Mouse (Mus musculus) MEL (cell line): ENCODE measurements around the gene Ccdc9b. TPM values are rescaled to one million over a fixed set of nuclear protein-coding genes. Genes with fewer than 3 reads are reported as not detected.

Experiments
- DNase-seq: peaks from one replicate; pipeline ENCODE4 v3.0.0; 2011; ENCODE audit warnings: low read depth, low spot score
- H3K27ac ChIP-seq: 2 replicates; pipeline ENCODE4 v1.5.1; 2012; ENCODE audit warnings: low read depth, mild to moderate bottlenecking, control low read depth, low read length, moderate library complexity; ENCODE audit not compliant: control insufficient read depth
- H3K27me3 ChIP-seq, 2 experiments: fragments of 150-350 bp in 1 of 2; sonication (generic) in 1 of 2; 2 replicates each; pipeline ENCODE4 v1.6.1; 2012; ENCODE audit warnings: low read length in 2 of 2, mild to moderate bottlenecking in 2 of 2, improper control_type of control experiment in 1 of 2, moderate library complexity in 1 of 2; ENCODE audit not compliant: insufficient read depth in 2 of 2, control insufficient read depth in 1 of 2
- H3K36me3 ChIP-seq, 2 experiments: 2 replicates each; pipeline ENCODE4 v1.6.1; 2012 to 2014; ENCODE audit warnings: low read length in 2 of 2, improper control_type of control experiment in 1 of 2, inconsistent platforms in 1 of 2, mild to moderate bottlenecking in 1 of 2; ENCODE audit not compliant: insufficient read depth in 2 of 2, control insufficient read depth in 1 of 2
- H3K4me1 ChIP-seq, 2 experiments: fragments of 150-350 bp in 1 of 2; sonication (generic) in 1 of 2; 2 replicates each; pipeline ENCODE4 v1.6.1; 2012; ENCODE audit warnings: low read length in 2 of 2, improper control_type of control experiment in 1 of 2, mild to moderate bottlenecking in 1 of 2; ENCODE audit not compliant: insufficient read depth in 2 of 2, control insufficient read depth in 1 of 2
- H3K4me3 ChIP-seq, 2 experiments: fragments of 150-350 bp in 1 of 2; sonication (generic) in 1 of 2; 2 replicates each; pipeline ENCODE4 v1.5.1; 2012; ENCODE audit warnings: low read depth in 2 of 2, low read length in 2 of 2, mild to moderate bottlenecking in 2 of 2, moderate library complexity in 2 of 2, control low read depth in 1 of 2, improper control_type of control experiment in 1 of 2; ENCODE audit not compliant: control insufficient read depth in 1 of 2, insufficient read depth in 1 of 2
- H3K79me2 ChIP-seq: 2 replicates; pipeline ENCODE4 v1.6.1; 2012; ENCODE audit warnings: mild to moderate bottlenecking, low read length, moderate library complexity; ENCODE audit not compliant: control insufficient read depth, poor library complexity, insufficient read depth
- H3K9ac ChIP-seq: 2 replicates; pipeline ENCODE4 v1.6.1; 2012; ENCODE audit warnings: low read depth, mild to moderate bottlenecking, control low read depth, low read length, moderate library complexity; ENCODE audit not compliant: control insufficient read depth, poor library complexity, severe bottlenecking
- H3K9me3 ChIP-seq: fragments of 150-350 bp; sonication (generic); replicated peaks from 2 replicates; pipeline ENCODE4 v1.6.1; 2012; ENCODE audit warnings: mild to moderate bottlenecking, low read length, improper control_type of control experiment, moderate library complexity; ENCODE audit not compliant: insufficient read depth
- CHD1 ChIP-seq: IDR thresholded peaks from 2 replicates; pipeline ENCODE4 v1.6.1; 2012; ENCODE audit warnings: low read depth, mild to moderate bottlenecking, inconsistent platforms, low read length, improper control_type of control experiment
- CHD2 ChIP-seq: IDR thresholded peaks from 2 replicates; pipeline ENCODE4 v1.6.1; 2011; ENCODE audit warnings: low read length, improper control_type of control experiment
- CTCF ChIP-seq, 3 experiments: IDR thresholded peaks in 2 of 3; conservative IDR thresholded peaks in 1 of 3; 2 replicates each; pipeline ENCODE4 v1.5.1; 2011 to 2012; ENCODE audit warnings: low read length in 3 of 3, low read depth in 2 of 3, mild to moderate bottlenecking in 2 of 3, improper control_type of control experiment in 1 of 3, inconsistent platforms in 1 of 3, mixed read lengths in 1 of 3, moderate library complexity in 1 of 3; ENCODE audit not compliant: control insufficient read depth in 1 of 3, insufficient read depth in 1 of 3, poor library complexity in 1 of 3, severe bottlenecking in 1 of 3
- GATA1 ChIP-seq: IDR thresholded peaks from 2 replicates; pipeline ENCODE4 v1.6.1; 2011; ENCODE audit warnings: low read depth, low read length, improper control_type of control experiment
- MAFK ChIP-seq: IDR thresholded peaks from 2 replicates; pipeline ENCODE4 v1.6.1; 2011; ENCODE audit warnings: low read depth, mild to moderate bottlenecking, low read length, improper control_type of control experiment, borderline replicate concordance
- MAX ChIP-seq: IDR thresholded peaks from 2 replicates; pipeline ENCODE4 v1.6.1; 2011; ENCODE audit warnings: low read length, improper control_type of control experiment
- MEF2A ChIP-seq: IDR thresholded peaks from 2 replicates; pipeline ENCODE4 v1.6.1; 2014; ENCODE audit warnings: low read depth, mild to moderate bottlenecking, inconsistent platforms, low read length, improper control_type of control experiment; ENCODE audit not compliant: poor library complexity, insufficient replicate concordance, severe bottlenecking; ENCODE audit errors: extremely low read depth
- MYC ChIP-seq: IDR thresholded peaks from 2 replicates; pipeline ENCODE4 v1.6.1; 2011; ENCODE audit warnings: low read depth, mild to moderate bottlenecking, low read length, improper control_type of control experiment, moderate library complexity
- NELFE ChIP-seq: IDR thresholded peaks from 2 replicates; pipeline ENCODE4 v1.6.1; 2011; ENCODE audit warnings: low read depth, low read length, improper control_type of control experiment
- RAD21 ChIP-seq: IDR thresholded peaks from 2 replicates; pipeline ENCODE4 v1.6.1; 2011; ENCODE audit warnings: mild to moderate bottlenecking, low read depth, low read length, improper control_type of control experiment
- UBTF ChIP-seq: IDR thresholded peaks from 2 replicates; pipeline ENCODE4 v1.6.1; 2012; ENCODE audit warnings: low read depth, mild to moderate bottlenecking, inconsistent platforms, low read length, improper control_type of control experiment, moderate library complexity, borderline replicate concordance; ENCODE audit not compliant: insufficient read depth
- ZC3H11A ChIP-seq: IDR thresholded peaks from 2 replicates; pipeline ENCODE4 v1.6.1; 2012; ENCODE audit warnings: low read depth, mild to moderate bottlenecking, inconsistent platforms, low read length, improper control_type of control experiment
- ZKSCAN1 ChIP-seq: IDR thresholded peaks from 2 replicates; pipeline ENCODE4 v1.6.1; 2012; ENCODE audit warnings: low read depth, mild to moderate bottlenecking, inconsistent platforms, low read length, improper control_type of control experiment, moderate library complexity
- ZNF384 ChIP-seq: IDR thresholded peaks from 2 replicates; pipeline ENCODE4 v1.6.1; 2012; ENCODE audit warnings: low read depth, mild to moderate bottlenecking, inconsistent platforms, low read length, improper control_type of control experiment
- polyA plus RNA-seq, 2 experiments: library from polyadenylated mRNA; stranded (reverse) in 1 of 2; unstranded in 1 of 2; fragments of >175 nt in 1 of 2; fragments of >200 nt in 1 of 2; gene quantifications; 2 replicates each; pipeline versions ENCODE4 v1.2.1 to v1.2.4; 2012; ENCODE audit warnings: low replicate concordance in 2 of 2, low read depth in 1 of 2; ENCODE audit not compliant: insufficient read length in 2 of 2, insufficient read depth in 1 of 2, missing spikeins in 1 of 2
- total RNA-seq: library from RNA; depleted of rRNA; stranded (reverse); fragments of 300-350 nt; gene quantifications from 2 replicates; pipeline ENCODE4 v1.2.3, GENCODE M21; 2012

The Ccdc9b gene
- total and polyA plus RNA-seq, 3 experiments, result 1.7 to 2.4 TPM; not detected in 1

DNA sequence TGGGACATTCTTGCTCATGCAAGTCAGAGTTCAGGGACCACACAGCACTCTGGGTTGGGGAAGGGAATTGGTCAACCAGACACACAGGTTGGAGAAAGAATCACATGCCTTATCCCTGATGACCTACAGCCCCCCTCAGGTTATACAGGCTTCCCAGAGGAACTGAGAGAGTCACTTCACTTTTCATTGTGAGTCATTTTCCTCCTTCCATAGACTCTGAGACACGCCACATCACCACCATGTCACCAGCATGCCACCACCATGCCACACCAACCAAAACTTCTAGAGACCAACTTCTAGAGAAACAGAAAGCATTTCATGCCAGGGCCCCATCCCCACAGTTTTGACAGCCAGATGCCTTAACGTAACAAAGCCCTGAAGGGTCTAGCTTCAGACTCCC, 35.6 kb downstream of the Ccdc9b start:
- Histone ChIP-seq H3K9ac (peak overlapping the region; percentile 75), H3K79me2 (peaks cover 15% of the 10 kb centered on the region), H3K4me3 (no peak overlapping the region; a peak in 1 of 4 replicates), H3K27ac (no peak overlapping the region)
- TF ChIP-seq ZC3H11A, result no peak
- no peak for TF ChIP-seq CTCF (IDR thresholded peaks at IDR 0.05 in 2 of 3, conservative IDR thresholded peaks at IDR 0.05 in 1 of 3; ENCODE audit: control insufficient read depth in 1 of 3, insufficient read depth in 1 of 3, low read depth in 2 of 3, low read length in 3 of 3, poor library complexity in 1 of 3, severe bottlenecking in 1 of 3)
- no peak for TF ChIP-seq MYC
- no peak for TF ChIP-seq UBTF
- TF ChIP-seq MEF2A, result no peak
- no peak for TF ChIP-seq CHD1
- no peak for TF ChIP-seq ZKSCAN1
- no peak for TF ChIP-seq MAFK
- no peak for TF ChIP-seq ZNF384
- TF ChIP-seq, all 39 proteins: peak for 0
- H3K9me3 ChIP-seq, result no peaks in the 10 kb centered on the region
- DNase-seq, result no peak
- H3K36me3 ChIP-seq, result peaks cover 0 to 31% of the 10 kb centered on the region in 2 experiments; a peak in 3 of 4 replicates
- H3K4me1 ChIP-seq, result peaks cover 10 to 40% of the 10 kb centered on the region in 2 experiments
- no peaks in the 10 kb centered on the region for H3K27me3 ChIP-seq

- TF ChIP-seq NELFE, result no peak
- TF ChIP-seq CHD2, result no peak
- TF ChIP-seq ZKSCAN1, result no peak
- TF ChIP-seq CHD1, result no peak
- no peak for TF ChIP-seq RAD21
- TF ChIP-seq ZC3H11A, result no peak
- TF ChIP-seq CTCF (IDR thresholded peaks at IDR 0.05 in 2 of 3, conservative IDR thresholded peaks at IDR 0.05 in 1 of 3; ENCODE audit: control insufficient read depth in 1 of 3, insufficient read depth in 1 of 3, low read depth in 2 of 3, low read length in 3 of 3, poor library complexity in 1 of 3, severe bottlenecking in 1 of 3), result no peak
- no peak for TF ChIP-seq MAX
- no peak for TF ChIP-seq GATA1
- H3K9ac ChIP-seq, result no peak overlapping the region
- H3K79me2 ChIP-seq, result peaks cover 15% of the 10 kb centered on the region
- H3K36me3 ChIP-seq, result peaks cover 0 to 31% of the 10 kb centered on the region in 2 experiments; a peak in 3 of 4 replicates
- H3K27me3 ChIP-seq, result no peaks in the 10 kb centered on the region
- no peak overlapping the region for H3K4me3 ChIP-seq
- H3K9me3 ChIP-seq, result no peaks in the 10 kb centered on the region
- H3K27ac ChIP-seq, result no peak overlapping the region
- DNase-seq, result no peak
- H3K4me1 ChIP-seq, result peaks cover 10 to 40% of the 10 kb centered on the region in 2 experiments
Observed at GRCm38 (mm10) chr2:118725511-118725910, 37.0 kb downstream of the Ccdc9b start.
